Mouse (Mus musculus): ENCODE measurements at regions not wholly inside any gene's neighbourhood (a gene's known extent, or its start where the extent isn't known, plus 50 kb on each side); places are given as distances from the start of the nearest gene placed in this dataset.

DNA sequence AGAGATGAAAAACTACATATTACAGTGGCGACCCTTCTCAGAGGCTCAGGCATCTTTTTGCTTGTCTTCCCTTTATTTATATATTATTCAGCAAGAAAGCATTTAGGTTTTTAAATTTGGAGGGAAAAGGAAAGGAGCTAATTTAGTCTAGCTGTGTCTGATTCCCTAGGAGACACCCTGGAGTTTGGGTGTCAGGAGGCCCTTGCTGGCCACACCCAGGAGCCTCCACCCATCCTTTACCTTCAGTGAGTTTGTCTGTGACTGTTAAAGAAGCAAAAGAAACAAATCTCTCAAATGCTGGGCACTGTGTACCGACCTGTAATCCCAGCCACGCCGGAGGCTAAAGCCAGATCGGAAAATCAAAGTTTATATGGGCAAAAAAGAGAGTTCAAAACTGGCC is 78.2 kb upstream of the Ppm1b start:
- Histone ChIP-seq H3K9me3 (ENCODE audit: low read length) (no peaks in the 10 kb centered on the region), H3K9ac (replicated peaks; ENCODE audit: low read depth) (no peak overlapping the region), H3K36me3 (ENCODE audit: insufficient read depth, low read length) (no peaks in the 10 kb centered on the region), H3K4me3 (ENCODE audit: low read depth, low read length) (no peak overlapping the region), H3K4me2 (replicated peaks; ENCODE audit: low read depth, low read length) (no peak overlapping the region), H3K27me3 (replicated peaks; ENCODE audit: insufficient read depth, low read length) (no peaks in the 10 kb centered on the region), H3K27ac (ENCODE audit: low read length) (no peak overlapping the region), H3K4me1 (ENCODE audit: insufficient read depth, low read depth, low read length) (no peaks in the 10 kb centered on the region)
- WGBS: 87% methylated on average over 5 of the region's 5 CpGs
- DNase-seq (ENCODE audit: low spot score) (no peak), ATAC-seq (no peak)
- no peak for TF ChIP-seq EP300 (IDR thresholded peaks at IDR 0.05)
- no peak for TF ChIP-seq CTCF (IDR thresholded peaks at IDR 0.05)

DNA sequence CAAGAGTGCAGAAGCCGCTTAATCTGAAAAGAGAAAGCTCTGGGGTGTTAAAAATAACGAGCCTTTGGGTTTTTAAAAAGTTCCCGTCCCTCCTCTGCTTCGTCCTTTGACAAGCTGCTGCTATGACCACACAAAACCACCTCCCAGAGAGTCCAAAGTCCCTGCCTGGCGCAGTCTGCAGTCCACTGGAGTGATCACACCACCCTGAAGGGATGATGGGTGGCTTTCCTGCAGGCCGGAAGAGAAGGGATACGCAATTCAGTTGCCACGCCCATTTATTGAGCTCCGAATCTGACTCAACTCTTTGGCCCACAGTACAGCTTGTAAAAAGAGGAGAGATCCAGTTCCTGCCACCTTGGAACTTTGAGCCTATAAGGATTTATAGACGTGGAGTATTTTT is 77.4 kb upstream of the Ppm1b start:
- no peak for TF ChIP-seq EP300 (IDR thresholded peaks at IDR 0.05)
- TF ChIP-seq CTCF (IDR thresholded peaks at IDR 0.05): no peak

GRCm38 (mm10) chr17:84880946-84881345 is 75.6 kb upstream of the Ppm1b start:
- TF ChIP-seq EP300 (IDR thresholded peaks at IDR 0.05): no peak
- TF ChIP-seq CTCF (IDR thresholded peaks at IDR 0.05): no peak

More for the DNA sequence above, 77.4 kb upstream of the Ppm1b start:
- H3K9ac ChIP-seq (replicated peaks; ENCODE audit: low read depth): no peak overlapping the region
- no peak overlapping the region for H3K4me2 ChIP-seq (replicated peaks; ENCODE audit: low read depth, low read length)
- H3K4me3 ChIP-seq (ENCODE audit: low read depth, low read length): no peak overlapping the region
- DNase-seq (ENCODE audit: low spot score): no peak
- no peak for ATAC-seq
- no peaks in the 10 kb centered on the region for H3K4me1 ChIP-seq (ENCODE audit: insufficient read depth, low read depth, low read length)
- no peaks in the 10 kb centered on the region for H3K36me3 ChIP-seq (ENCODE audit: insufficient read depth, low read length)
- H3K27me3 ChIP-seq (replicated peaks; ENCODE audit: insufficient read depth, low read length): no peaks in the 10 kb centered on the region
- H3K27ac ChIP-seq (ENCODE audit: low read length): no peak overlapping the region
- 77% methylated on average over 10 of the region's 10 CpGs for WGBS
- no peaks in the 10 kb centered on the region for H3K9me3 ChIP-seq (ENCODE audit: low read length)

DNA sequence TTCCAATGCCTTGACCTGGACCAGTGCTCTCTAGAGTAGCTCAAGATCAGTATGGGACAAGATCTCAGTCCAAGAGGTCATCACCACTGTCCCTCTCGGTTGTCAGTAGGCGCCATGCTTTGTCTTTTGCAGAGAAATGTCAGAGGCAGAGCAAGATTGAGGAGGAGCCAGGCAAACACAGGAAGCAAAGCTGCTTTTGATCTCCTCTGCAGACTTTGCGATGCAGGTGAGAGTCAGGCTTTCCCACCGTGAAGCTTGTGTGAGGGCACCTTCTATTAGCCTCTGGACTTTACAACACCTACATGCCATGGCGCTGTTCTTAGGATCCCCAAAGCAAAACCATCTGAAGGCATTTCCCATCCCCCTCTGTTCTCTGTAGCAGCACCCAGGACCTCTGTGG is 68.0 kb upstream of the Ppm1b start:
- no peaks in the 10 kb centered on the region for H3K4me1 ChIP-seq (ENCODE audit: insufficient read depth, low read depth, low read length)
- no peaks in the 10 kb centered on the region for H3K9me3 ChIP-seq (ENCODE audit: low read length)
- ATAC-seq: no peak
- DNase-seq (ENCODE audit: low spot score): no peak
- TF ChIP-seq CTCF (IDR thresholded peaks at IDR 0.05): no peak
- no peak for TF ChIP-seq EP300 (IDR thresholded peaks at IDR 0.05)
- WGBS: 52% methylated on average over 5 of the region's 5 CpGs
- no peak overlapping the region for H3K9ac ChIP-seq (replicated peaks; ENCODE audit: low read depth)
- no peak overlapping the region for H3K4me2 ChIP-seq (replicated peaks; ENCODE audit: low read depth, low read length)
- H3K4me3 ChIP-seq (ENCODE audit: low read depth, low read length): no peak overlapping the region
- no peak overlapping the region for H3K27ac ChIP-seq (ENCODE audit: low read length)
- H3K36me3 ChIP-seq (ENCODE audit: insufficient read depth, low read length): no peaks in the 10 kb centered on the region
- H3K27me3 ChIP-seq (replicated peaks; ENCODE audit: insufficient read depth, low read length): no peaks in the 10 kb centered on the region

More at GRCm38 (mm10) chr17:84880946-84881345, 75.6 kb upstream of the Ppm1b start:
- no peaks in the 10 kb centered on the region for H3K36me3 ChIP-seq (ENCODE audit: insufficient read depth, low read length)
- WGBS: 65% methylated on average over 2 of the region's 2 CpGs
- no peaks in the 10 kb centered on the region for H3K27me3 ChIP-seq (replicated peaks; ENCODE audit: insufficient read depth, low read length)
- no peak overlapping the region for H3K9ac ChIP-seq (replicated peaks; ENCODE audit: low read depth)
- H3K9me3 ChIP-seq (ENCODE audit: low read length): no peaks in the 10 kb centered on the region
- no peak overlapping the region for H3K27ac ChIP-seq (ENCODE audit: low read length)
- H3K4me1 ChIP-seq (ENCODE audit: insufficient read depth, low read depth, low read length): no peaks in the 10 kb centered on the region
- H3K4me3 ChIP-seq (ENCODE audit: low read depth, low read length): no peak overlapping the region
- ATAC-seq: no peak
- H3K4me2 ChIP-seq (replicated peaks; ENCODE audit: low read depth, low read length): no peak overlapping the region
- no peak for DNase-seq (ENCODE audit: low spot score)

DNA sequence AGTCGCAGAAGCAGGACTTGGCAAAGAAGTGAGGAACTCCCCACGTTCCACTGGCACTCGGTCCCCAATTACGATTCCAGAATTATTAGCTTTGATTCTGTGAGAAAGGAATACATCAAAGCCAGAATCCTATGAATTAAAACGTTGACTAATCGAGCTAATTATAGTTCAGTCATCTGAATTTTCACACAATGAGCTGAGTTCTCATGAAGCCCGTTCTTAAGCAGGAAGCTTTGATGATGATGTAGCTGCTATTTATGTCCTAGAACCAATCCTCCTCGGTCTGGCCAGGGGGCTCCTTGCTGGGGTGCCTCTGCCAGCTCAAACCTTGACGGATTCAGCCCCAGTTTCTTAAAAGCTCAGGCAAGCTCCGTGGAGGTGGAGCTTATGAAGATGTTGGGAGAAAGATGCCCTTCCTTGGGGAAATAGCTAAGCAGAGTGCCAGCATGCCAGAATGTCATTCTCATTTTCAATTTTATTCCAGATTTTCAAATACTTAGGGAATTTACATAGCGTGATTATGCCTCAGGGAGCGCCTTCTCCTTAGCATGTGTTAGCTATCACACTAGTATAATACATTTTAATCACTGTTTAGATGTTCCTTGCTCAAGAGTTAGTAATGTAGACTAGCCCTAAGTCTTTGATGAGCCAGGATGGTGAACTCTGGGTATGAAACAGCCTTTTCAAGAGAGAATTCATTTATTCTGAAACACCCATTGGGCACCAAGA is 65.5 kb upstream of the Ppm1b start:
- ATAC-seq (no peak), DNase-seq (ENCODE audit: low spot score) (no peak)
- Histone ChIP-seq H3K27ac (ENCODE audit: low read length) (no peak overlapping the region), H3K4me3 (ENCODE audit: low read depth, low read length) (no peak overlapping the region), H3K36me3 (ENCODE audit: insufficient read depth, low read length) (no peaks in the 10 kb centered on the region), H3K9ac (replicated peaks; ENCODE audit: low read depth) (no peak overlapping the region), H3K9me3 (ENCODE audit: low read length) (no peaks in the 10 kb centered on the region), H3K4me1 (ENCODE audit: insufficient read depth, low read depth, low read length) (no peaks in the 10 kb centered on the region), H3K27me3 (replicated peaks; ENCODE audit: insufficient read depth, low read length) (no peaks in the 10 kb centered on the region), H3K4me2 (replicated peaks; ENCODE audit: low read depth, low read length) (no peak overlapping the region)
- WGBS: 66% methylated on average over 12 of the region's 12 CpGs
- TF ChIP-seq CTCF (IDR thresholded peaks at IDR 0.05) (no peak), EP300 (IDR thresholded peaks at IDR 0.05) (no peak)

DNA sequence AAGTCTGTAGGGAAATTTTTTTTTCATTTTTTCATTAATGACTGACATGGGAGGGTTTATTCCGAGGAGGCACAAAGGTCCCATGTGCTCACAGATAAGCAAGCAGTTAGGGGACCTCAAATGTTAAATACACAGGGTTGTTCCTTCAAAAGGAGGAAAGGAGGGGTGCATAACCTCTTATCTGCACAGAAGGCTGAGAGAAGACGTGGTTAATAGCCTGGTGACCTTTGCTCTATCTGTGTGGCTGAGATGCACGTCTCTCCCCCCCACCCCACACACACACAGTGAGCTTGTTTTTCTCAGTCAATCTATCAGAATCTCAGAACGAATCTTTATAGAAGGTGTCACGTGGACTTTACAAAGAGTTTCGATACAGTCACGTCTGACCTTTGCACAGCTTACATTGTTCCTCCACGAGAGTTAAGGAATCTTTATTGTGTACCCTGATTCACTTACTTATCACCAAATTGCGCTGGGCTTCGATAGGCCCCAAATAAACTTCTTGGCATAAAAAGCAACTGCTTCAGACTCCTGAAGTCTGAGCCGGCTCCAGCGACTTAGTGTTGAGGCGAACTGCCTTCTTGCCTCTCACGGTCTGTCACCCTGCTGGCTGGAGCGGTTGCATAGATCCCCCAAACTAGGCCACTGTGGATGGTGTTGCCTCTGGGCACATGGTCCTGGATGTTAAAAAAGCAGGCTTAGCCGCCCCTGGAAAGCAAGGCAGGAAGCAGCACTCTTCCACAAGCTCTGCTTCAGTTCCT is 63.1 kb upstream of the Ppm1b start:
- Histone ChIP-seq H3K4me3 (ENCODE audit: low read depth, low read length) (no peak overlapping the region), H3K9me3 (ENCODE audit: low read length) (no peaks in the 10 kb centered on the region), H3K36me3 (ENCODE audit: insufficient read depth, low read length) (no peaks in the 10 kb centered on the region), H3K4me2 (replicated peaks; ENCODE audit: low read depth, low read length) (no peak overlapping the region), H3K27ac (ENCODE audit: low read length) (no peak overlapping the region), H3K9ac (replicated peaks; ENCODE audit: low read depth) (no peak overlapping the region), H3K4me1 (ENCODE audit: insufficient read depth, low read depth, low read length) (no peaks in the 10 kb centered on the region), H3K27me3 (replicated peaks; ENCODE audit: insufficient read depth, low read length) (no peaks in the 10 kb centered on the region)
- ATAC-seq (no peak), DNase-seq (ENCODE audit: low spot score) (no peak)
- no peak for TF ChIP-seq EP300 (IDR thresholded peaks at IDR 0.05)
- TF ChIP-seq CTCF (IDR thresholded peaks at IDR 0.05): no peak
- WGBS: 63% methylated on average over 16 of the region's 16 CpGs
